Mouse (Mus musculus) neutrophil, adult 83 days (primary cell): ENCODE measurements around the gene Gm21764. TPM values are rescaled to one million over a fixed set of nuclear protein-coding genes. Genes with fewer than 3 reads are reported as not detected.

Experiments used
- total RNA-seq, 2 experiments: library from RNA; stranded (reverse); gene quantifications; one replicate each; pipeline ENCODE4 v1.2.4; 2023

The Gm21764 gene
- not detected for total RNA-seq

GRCm38 (mm10) chrY:18061712-18062111 lies at the start of gene Gm21764:
Gene Gm21764 (minus strand): TSS chrY:18061812.

GRCm38 (mm10) chrY:18088816-18089215 lies 27.2 kb upstream of the Gm21764 start, which contains the start of gene Ssty1:
Gene Ssty1 (plus strand): TSS chrY:18089116.

Other genes starting within 250 kb of the Gm21764 start
- gene Gm21904, start 215.5 kb downstream of the Gm21764 start, total RNA-seq, result not detected
- not detected for gene Gm20772, start 187.1 kb downstream of the Gm21764 start, total RNA-seq
- gene Gm20831, start 187.1 kb downstream of the Gm21764 start, total RNA-seq, result not detected
- not detected for gene Srsy, start 124.5 kb downstream of the Gm21764 start, total RNA-seq
- gene Ssty1, start 27.3 kb upstream of the Gm21764 start, total RNA-seq, result not detected